Mouse (Mus musculus): ENCODE data around the gene Methig1. TPM values are rescaled to one million over a fixed set of nuclear protein-coding genes. Genes with fewer than 3 reads are reported as not detected.

Gene Methig1
- polyA plus RNA-seq, 1 experiment from 2014 or later: not detected

- DNase-seq (ENCODE audit: low spot score) (no peak), ATAC-seq (ENCODE audit: insufficient number of reproducible peaks, low FRiP score, low TSS enrichment, low read depth) (no peak)
- 93% methylated on average over 7 of the region's 7 CpGs for WGBS
- no peaks in the 10 kb centered on the region for H3K27me3 ChIP-seq (ENCODE audit: control insufficient read depth, insufficient read depth, low read length)
- no peaks in the 10 kb centered on the region for H3K9me3 ChIP-seq (ENCODE audit: control insufficient read depth, low read length)
- H3K36me3 ChIP-seq (ENCODE audit: control insufficient read depth, insufficient read depth, low read length): peaks cover 8% of the 10 kb centered on the region
- no peak overlapping the region for H3K27ac ChIP-seq (replicated peaks; ENCODE audit: low read depth, low read length)
- 0 out of 2 replicates have a peak, but pooled peaks cover 2% of the 10 kb centered on the region for H3K4me1 ChIP-seq (ENCODE audit: control insufficient read depth, insufficient read depth, low read length)
- no peak overlapping the region for H3K9ac ChIP-seq (ENCODE audit: low read length)
- no peak overlapping the region for H3K4me3 ChIP-seq (ENCODE audit: low read depth, low read length)
- no peak overlapping the region for H3K4me2 ChIP-seq (ENCODE audit: low read depth, severe bottlenecking)
These were observed 38.6 kb downstream of the Methig1 start for GRCm38 (mm10) chr15:100391599-100391998.

- Histone ChIP-seq H3K9ac (ENCODE audit: low read length) (no peak overlapping the region), H3K4me2 (ENCODE audit: low read depth, severe bottlenecking) (no peak overlapping the region), H3K27me3 (ENCODE audit: control insufficient read depth, insufficient read depth, low read length) (no peaks in the 10 kb centered on the region), H3K4me1 (ENCODE audit: control insufficient read depth, insufficient read depth, low read length) (0 out of 2 replicates have a peak, but pooled peaks cover 2% of the 10 kb centered on the region), H3K36me3 (ENCODE audit: control insufficient read depth, insufficient read depth, low read length) (peaks cover 10% of the 10 kb centered on the region), H3K4me3 (ENCODE audit: low read depth, low read length) (no peak overlapping the region), H3K27ac (replicated peaks; ENCODE audit: low read depth, low read length) (no peak overlapping the region), H3K9me3 (ENCODE audit: control insufficient read depth, low read length) (no peaks in the 10 kb centered on the region)
- DNase-seq (ENCODE audit: low spot score) (no peak), ATAC-seq (ENCODE audit: insufficient number of reproducible peaks, low FRiP score, low TSS enrichment, low read depth) (no peak)
- 81% methylated on average over 11 of the region's 11 CpGs for WGBS
These were observed 40.1 kb downstream of the Methig1 start for GRCm38 (mm10) chr15:100393016-100393415.

GRCm38 (mm10) chr15:100395561-100395960 lies 42.6 kb downstream of the Methig1 start:
- no peak for DNase-seq (ENCODE audit: low spot score)
- Histone ChIP-seq H3K27ac (replicated peaks; ENCODE audit: low read depth, low read length) (no peak overlapping the region), H3K9ac (ENCODE audit: low read length) (no peak overlapping the region), H3K9me3 (ENCODE audit: control insufficient read depth, low read length) (no peaks in the 10 kb centered on the region), H3K36me3 (ENCODE audit: control insufficient read depth, insufficient read depth, low read length) (peaks cover 26% of the 10 kb centered on the region), H3K4me1 (ENCODE audit: control insufficient read depth, insufficient read depth, low read length) (no peaks in the 10 kb centered on the region), H3K27me3 (ENCODE audit: control insufficient read depth, insufficient read depth, low read length) (no peaks in the 10 kb centered on the region), H3K4me2 (ENCODE audit: low read depth, severe bottlenecking) (no peak overlapping the region), H3K4me3 (ENCODE audit: low read depth, low read length) (no peak overlapping the region)
- 97% methylated on average over 3 of the region's 3 CpGs for WGBS
- no peak for ATAC-seq (ENCODE audit: insufficient number of reproducible peaks, low FRiP score, low TSS enrichment, low read depth)

GRCm38 (mm10) chr15:100400592-100401250 lies 47.8 kb downstream of the Methig1 start:
- Histone ChIP-seq H3K9ac (ENCODE audit: low read length) (no peak overlapping the region), H3K27ac (replicated peaks; ENCODE audit: low read depth, low read length) (no peak overlapping the region), H3K4me2 (ENCODE audit: low read depth, severe bottlenecking) (no peak overlapping the region), H3K36me3 (ENCODE audit: control insufficient read depth, insufficient read depth, low read length) (peaks cover 32% of the 10 kb centered on the region), H3K4me1 (ENCODE audit: control insufficient read depth, insufficient read depth, low read length) (no peaks in the 10 kb centered on the region), H3K9me3 (ENCODE audit: control insufficient read depth, low read length) (no peaks in the 10 kb centered on the region), H3K4me3 (ENCODE audit: low read depth, low read length) (no peak overlapping the region), H3K27me3 (ENCODE audit: control insufficient read depth, insufficient read depth, low read length) (no peaks in the 10 kb centered on the region)
- ATAC-seq (ENCODE audit: insufficient number of reproducible peaks, low FRiP score, low TSS enrichment, low read depth) (no peak), DNase-seq (ENCODE audit: low spot score) (no peak)
- WGBS: 91% methylated on average over 16 of the region's 16 CpGs

- Histone ChIP-seq H3K27ac (replicated peaks; ENCODE audit: low read depth, low read length) (no peak overlapping the region), H3K9ac (ENCODE audit: low read length) (no peak overlapping the region), H3K36me3 (ENCODE audit: control insufficient read depth, insufficient read depth, low read length) (peaks cover 30% of the 10 kb centered on the region), H3K4me3 (ENCODE audit: low read depth, low read length) (no peak overlapping the region), H3K4me2 (ENCODE audit: low read depth, severe bottlenecking) (no peak overlapping the region), H3K4me1 (ENCODE audit: control insufficient read depth, insufficient read depth, low read length) (no peaks in the 10 kb centered on the region), H3K27me3 (ENCODE audit: control insufficient read depth, insufficient read depth, low read length) (no peaks in the 10 kb centered on the region), H3K9me3 (ENCODE audit: control insufficient read depth, low read length) (no peaks in the 10 kb centered on the region)
- WGBS: 90% methylated on average over 4 of the region's 4 CpGs
- no peak for ATAC-seq (ENCODE audit: insufficient number of reproducible peaks, low FRiP score, low TSS enrichment, low read depth)
- DNase-seq (ENCODE audit: low spot score): no peak
These were observed 48.9 kb downstream of the Methig1 start for GRCm38 (mm10) chr15:100401811-100402210.

- no peaks in the 10 kb centered on the region for H3K9me3 ChIP-seq (ENCODE audit: control insufficient read depth, low read length)
- H3K4me1 ChIP-seq (ENCODE audit: control insufficient read depth, insufficient read depth, low read length): no peaks in the 10 kb centered on the region
- H3K27me3 ChIP-seq (ENCODE audit: control insufficient read depth, insufficient read depth, low read length): no peaks in the 10 kb centered on the region
- ATAC-seq (ENCODE audit: insufficient number of reproducible peaks, low FRiP score, low TSS enrichment, low read depth): no peak
- H3K27ac ChIP-seq (replicated peaks; ENCODE audit: low read depth, low read length): no peak overlapping the region
- WGBS: 91% methylated on average over 14 of the region's 14 CpGs
- peaks cover 31% of the 10 kb centered on the region for H3K36me3 ChIP-seq (ENCODE audit: control insufficient read depth, insufficient read depth, low read length)
- DNase-seq (ENCODE audit: low spot score): no peak
- no peak overlapping the region for H3K4me2 ChIP-seq (ENCODE audit: low read depth, severe bottlenecking)
- H3K4me3 ChIP-seq (ENCODE audit: low read depth, low read length): no peak overlapping the region
- no peak overlapping the region for H3K9ac ChIP-seq (ENCODE audit: low read length)
These were observed 49.4 kb downstream of the Methig1 start for GRCm38 (mm10) chr15:100402347-100402746.

- Histone ChIP-seq H3K4me1 (ENCODE audit: control insufficient read depth, insufficient read depth, low read length) (no peaks in the 10 kb centered on the region), H3K27me3 (ENCODE audit: control insufficient read depth, insufficient read depth, low read length) (no peaks in the 10 kb centered on the region), H3K4me3 (ENCODE audit: low read depth, low read length) (no peak overlapping the region), H3K4me2 (ENCODE audit: low read depth, severe bottlenecking) (no peak overlapping the region), H3K27ac (replicated peaks; ENCODE audit: low read depth, low read length) (no peak overlapping the region), H3K9ac (ENCODE audit: low read length) (no peak overlapping the region), H3K36me3 (ENCODE audit: control insufficient read depth, insufficient read depth, low read length) (peaks cover 31% of the 10 kb centered on the region), H3K9me3 (ENCODE audit: control insufficient read depth, low read length) (no peaks in the 10 kb centered on the region)
- DNase-seq (ENCODE audit: low spot score) (no peak), ATAC-seq (ENCODE audit: insufficient number of reproducible peaks, low FRiP score, low TSS enrichment, low read depth) (no peak)
- 82% methylated on average over 4 of the region's 4 CpGs for WGBS
These were observed 49.8 kb downstream of the Methig1 start for GRCm38 (mm10) chr15:100402798-100403197.

- no peak overlapping the region for H3K4me2 ChIP-seq (ENCODE audit: low read depth, severe bottlenecking)
- H3K27me3 ChIP-seq (ENCODE audit: control insufficient read depth, insufficient read depth, low read length): no peaks in the 10 kb centered on the region
- H3K4me1 ChIP-seq (ENCODE audit: control insufficient read depth, insufficient read depth, low read length): no peaks in the 10 kb centered on the region
- H3K27ac ChIP-seq (replicated peaks; ENCODE audit: low read depth, low read length): no peak overlapping the region
- WGBS: 93% methylated on average over 16 of the region's 16 CpGs
- H3K9ac ChIP-seq (ENCODE audit: low read length): no peak overlapping the region
- no peak for ATAC-seq (ENCODE audit: insufficient number of reproducible peaks, low FRiP score, low TSS enrichment, low read depth)
- DNase-seq (ENCODE audit: low spot score): no peak
- H3K9me3 ChIP-seq (ENCODE audit: control insufficient read depth, low read length): no peaks in the 10 kb centered on the region
- H3K4me3 ChIP-seq (ENCODE audit: low read depth, low read length): no peak overlapping the region
- H3K36me3 ChIP-seq (ENCODE audit: control insufficient read depth, insufficient read depth, low read length): peaks cover 29% of the 10 kb centered on the region
These were observed 50.5 kb downstream of the Methig1 start for GRCm38 (mm10) chr15:100403318-100404000.

Measured in limb, embryonic 11.5 days (tissue).